Mouse (Mus musculus) adrenal gland, postnatal 36 days (tissue): ENCODE measurements around the gene Cst6. TPM values are rescaled to one million over a fixed set of nuclear protein-coding genes. Genes with fewer than 3 reads are reported as not detected.

Experiments
- total RNA-seq, 2 experiments: library from RNA; stranded (reverse); gene quantifications; 2 replicates each; pipeline ENCODE4 v1.2.3; 2021

The Cst6 gene
- total RNA-seq, 2 experiments from 2014 or later: 2.1 to 2.5 TPM

Other genes with a start within 250 kb of the Cst6 start
- 100 to 1,000 TPM; 165 to 190 TPM for gene Rab1b, start 242.5 kb downstream of the Cst6 start, total RNA-seq
- 10 to 100 TPM; 44.3 to 48.4 TPM for gene Klc2, start 231.0 kb downstream of the Cst6 start, total RNA-seq
- 10 to 100 TPM; 15.6 to 23.6 TPM for gene Pacs1, start 76.5 kb downstream of the Cst6 start, total RNA-seq
- gene Sf3b2, start 54.1 kb downstream of the Cst6 start, total RNA-seq: 100 to 1,000 TPM; 165 to 171 TPM
- not detected for gene Gal3st3, start 51.2 kb downstream of the Cst6 start, total RNA-seq
- not detected for gene Catsper1, start 13.8 kb downstream of the Cst6 start, total RNA-seq
- gene Eif1ad, start 17.2 kb upstream of the Cst6 start, total RNA-seq: 10 to 100 TPM; 24.4 to 26.1 TPM
- gene Banf1, start 17.6 kb upstream of the Cst6 start, total RNA-seq: 100 to 1,000 TPM; 152 to 165 TPM
- gene Sart1, start 39.1 kb upstream of the Cst6 start, total RNA-seq: 10 to 100 TPM; 79.1 to 86.5 TPM
- not detected for gene Tsga10ip, start 53.0 kb upstream of the Cst6 start, total RNA-seq
- gene Drap1, start 75.4 kb upstream of the Cst6 start, total RNA-seq: 100 to 1,000 TPM; 250 to 263 TPM
- gene AI837181, start 75.6 kb upstream of the Cst6 start, total RNA-seq: 10 to 100 TPM; 43.7 to 50.6 TPM
- 1 to 10 TPM in 1 of 2 experiments, not detected in 1; 5.3 TPM for gene Fosl1, start 98.0 kb upstream of the Cst6 start, total RNA-seq
- gene Ccdc85b, start 108.3 kb upstream of the Cst6 start, total RNA-seq: 1 to 10 TPM; 7.9 to 8.3 TPM
- 10 to 100 TPM; 89.1 to 95.3 TPM for gene Fibp, start 111.0 kb upstream of the Cst6 start, total RNA-seq
- gene Ctsw, start 118.9 kb upstream of the Cst6 start, total RNA-seq: under 1 TPM in 1 of 2 experiments, not detected in 1; 0.26 TPM
- 10 to 100 TPM; 50.2 to 87.9 TPM for gene Efemp2, start 124.4 kb upstream of the Cst6 start, total RNA-seq
- gene Mus81, start 138.8 kb upstream of the Cst6 start, total RNA-seq: 10 to 100 TPM; 23.1 to 30.7 TPM
- 100 to 1,000 TPM; 659 to 740 TPM for gene Cfl1, start 140.9 kb upstream of the Cst6 start, total RNA-seq
- gene 1700020D05Rik, start 154.2 kb upstream of the Cst6 start, total RNA-seq: 1 to 10 TPM; 1.0 to 1.5 TPM
- 10 to 100 TPM; 11.1 to 12.1 TPM for gene Snx32, start 161.0 kb upstream of the Cst6 start, total RNA-seq
- not detected for gene Ovol1, start 211.1 kb upstream of the Cst6 start, total RNA-seq
- gene Ap5b1, start 218.5 kb upstream of the Cst6 start, total RNA-seq: 1 to 10 TPM; 7.8 to 8.3 TPM